Mouse (Mus musculus): ENCODE results near the gene Slc35c1.
A peak's percentile ranks its signal among the peaks of the same experiment; 100 is the strongest.

Gene Slc35c1

GRCm38 (mm10) chr2:92433578-92434374, 26.6 kb downstream of the Slc35c1 start, which contains the start of gene Cry2:
TSS of gene Cry2 (minus strand) at chr2:92434043.
- DNase-seq: peak; percentile 99

GRCm38 (mm10) chr2:92432299-92433295, 27.7 kb downstream of the Slc35c1 start:
- DNase-seq: peak; percentile 81 to 85

DNA sequence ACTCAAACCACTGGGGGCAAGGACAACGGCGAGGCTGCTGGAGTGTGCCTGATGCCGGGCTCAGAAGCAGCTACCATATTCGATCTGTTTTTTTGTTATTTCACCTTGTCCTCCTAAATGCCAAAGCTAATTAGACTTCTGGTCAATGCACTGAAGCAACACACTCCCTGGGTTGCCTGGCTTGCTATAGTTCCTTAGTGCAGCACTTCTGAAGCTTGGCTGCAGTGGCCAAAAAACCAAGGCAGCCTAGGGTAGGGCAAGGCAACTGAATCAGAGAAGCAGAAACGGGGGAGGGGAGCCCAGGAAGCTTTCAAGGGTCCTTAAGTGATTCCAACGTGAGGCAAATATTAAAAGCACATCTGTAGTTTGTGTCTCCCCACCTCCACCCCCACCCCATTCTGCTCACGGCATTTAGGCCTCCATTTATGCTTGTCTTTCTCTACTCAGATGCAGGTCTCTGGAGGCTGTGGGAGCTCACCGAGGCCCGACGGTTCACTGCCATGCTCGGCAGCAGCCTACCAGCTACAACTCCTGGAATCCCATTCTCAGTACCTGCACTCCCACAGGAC, 28.6 kb downstream of the Slc35c1 start:
- peak; percentile 21 to 43 for DNase-seq

DNA sequence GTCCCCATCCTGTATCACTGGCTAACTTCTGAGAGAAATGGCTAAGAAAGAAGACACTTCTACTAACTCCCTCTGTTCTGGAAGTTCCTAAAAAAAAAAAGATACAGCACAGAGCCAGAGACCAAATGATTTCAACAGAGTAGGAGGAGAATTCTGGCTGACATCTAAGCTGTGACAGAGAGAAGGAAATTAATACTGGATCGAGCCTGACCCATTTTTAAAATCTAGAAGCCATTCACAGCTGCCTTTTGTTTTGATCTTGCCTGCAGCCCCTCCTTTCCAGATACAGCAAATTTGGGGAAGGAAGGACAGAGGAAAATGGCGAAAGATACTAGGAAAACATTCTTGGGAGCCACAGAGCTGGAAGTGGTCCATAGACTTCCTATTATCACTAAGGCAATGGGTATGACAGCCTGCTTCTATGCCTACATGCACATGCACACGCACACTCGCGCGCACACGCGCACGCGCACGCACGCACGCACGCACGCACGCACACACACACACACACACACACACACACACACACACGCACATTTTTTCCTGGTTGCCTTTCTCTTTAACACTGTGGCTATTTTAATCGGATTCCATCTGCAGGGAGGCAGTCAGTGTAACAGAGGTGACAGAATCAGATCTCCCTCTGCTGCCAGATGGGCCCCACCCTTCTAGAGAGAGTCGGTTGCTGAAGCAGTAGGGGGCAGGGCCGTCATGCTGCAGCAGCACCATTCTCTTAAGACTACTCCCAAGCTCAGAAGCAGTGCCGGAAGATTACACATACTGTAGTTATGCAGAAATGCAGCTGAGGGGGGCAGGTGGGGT, 29.4 kb downstream of the Slc35c1 start:
- peak; percentile 63 to 77 for DNase-seq

DNA sequence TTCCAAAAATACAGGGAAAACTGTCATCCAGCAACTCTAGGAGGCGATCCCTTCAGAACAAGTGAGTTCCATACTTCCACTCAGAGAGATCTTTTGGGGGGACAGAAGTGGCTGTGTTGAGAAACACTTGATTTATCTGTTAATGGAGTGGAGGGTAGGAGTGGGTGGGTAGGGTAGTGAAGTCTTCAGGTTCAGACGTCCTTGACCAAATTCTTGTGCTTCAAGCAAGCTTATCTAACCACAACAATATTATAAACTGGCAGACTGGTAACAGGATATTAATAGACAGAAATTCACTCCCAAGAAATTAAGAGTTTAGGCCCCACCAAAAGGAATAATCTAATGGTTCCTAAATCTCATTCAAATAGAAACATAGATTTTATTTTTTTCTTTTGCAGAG, 30.2 kb downstream of the Slc35c1 start:
- no peak for DNase-seq

- DNase-seq: peak; percentile 79 to 83
Observed at GRCm38 (mm10) chr2:92427882-92428281, 32.5 kb downstream of the Slc35c1 start.

DNA sequence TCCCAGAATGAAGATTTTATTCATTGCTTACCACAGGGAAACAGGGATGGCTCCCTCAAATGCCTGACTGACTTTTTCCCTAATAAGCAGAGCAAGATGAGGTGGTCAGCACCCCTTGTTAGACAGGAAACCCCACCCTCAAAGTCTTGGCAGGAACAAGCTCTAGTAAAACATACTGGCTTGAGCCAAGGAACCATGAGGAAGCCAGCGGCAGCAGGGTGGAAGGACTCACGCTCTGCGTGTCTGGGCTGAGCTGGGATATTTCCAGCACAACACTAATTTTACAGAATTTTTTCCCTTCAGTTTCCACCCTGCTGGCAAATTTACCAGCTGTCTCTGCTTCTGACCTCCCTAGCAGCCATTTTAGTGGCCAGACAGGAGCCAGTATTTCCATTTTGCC, 33.9 kb downstream of the Slc35c1 start:
- DNase-seq: peak; percentile 34 to 60

DNA sequence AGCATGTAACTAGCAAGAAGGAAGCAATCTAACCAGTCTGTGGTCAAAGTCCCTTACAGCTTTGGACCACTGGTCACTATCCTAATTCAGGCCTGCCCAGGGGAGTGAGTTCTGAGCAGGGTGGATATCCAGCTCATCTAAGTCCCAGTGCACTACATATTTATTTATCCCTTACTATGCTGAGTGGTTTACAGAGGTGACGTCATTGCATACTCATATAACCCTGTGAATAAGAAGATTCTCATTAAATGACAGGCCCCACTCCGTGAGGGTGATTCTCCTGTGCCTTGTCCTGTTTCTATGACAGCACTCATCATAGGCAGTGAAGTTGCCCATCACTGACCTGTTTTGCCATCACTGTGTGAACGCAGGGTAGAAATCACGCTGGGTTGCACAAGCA, 35.0 kb downstream of the Slc35c1 start:
- no peak for DNase-seq

DNA sequence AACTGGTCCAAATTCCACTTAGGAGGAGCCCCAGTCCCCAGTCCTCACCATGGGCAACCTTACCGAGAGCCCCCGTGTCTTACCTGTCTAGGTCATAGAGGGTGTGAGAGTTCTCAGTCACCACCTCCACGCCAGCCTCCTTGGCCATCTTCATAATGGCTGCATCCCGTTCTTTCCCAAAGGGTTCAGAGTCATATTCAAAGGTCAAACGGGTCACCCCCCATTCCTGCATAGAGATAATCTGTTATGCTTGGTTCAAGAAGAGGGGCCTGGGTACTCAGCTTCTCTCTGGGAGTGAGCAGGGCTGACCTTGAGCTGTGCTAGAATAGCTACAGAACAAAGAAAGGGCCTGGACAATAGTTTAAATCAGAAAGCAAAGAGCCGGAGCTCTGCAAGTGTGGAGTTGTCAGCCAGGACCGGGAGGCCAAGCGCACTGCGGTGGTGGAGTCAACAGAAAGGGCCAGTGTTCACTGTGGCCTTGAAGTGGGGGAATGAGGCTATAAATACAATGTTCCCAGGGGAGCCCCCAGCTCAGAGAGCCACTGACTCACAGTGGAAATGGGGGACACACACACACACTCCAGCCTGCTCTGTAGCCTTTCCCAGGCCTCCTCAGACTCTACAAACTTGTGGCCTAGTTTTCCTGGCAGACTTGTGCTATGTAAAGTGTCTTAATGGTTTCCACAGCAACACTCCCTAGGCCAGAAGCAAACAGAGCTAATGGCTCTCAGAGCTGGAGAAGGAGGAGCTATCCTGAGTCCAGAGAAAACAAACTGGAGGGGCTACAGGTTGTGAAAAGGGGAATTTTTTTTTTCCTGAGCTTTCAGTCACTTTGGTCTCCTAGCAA, 35.7 kb downstream of the Slc35c1 start:
- DNase-seq: peak; percentile 23 to 43

DNA sequence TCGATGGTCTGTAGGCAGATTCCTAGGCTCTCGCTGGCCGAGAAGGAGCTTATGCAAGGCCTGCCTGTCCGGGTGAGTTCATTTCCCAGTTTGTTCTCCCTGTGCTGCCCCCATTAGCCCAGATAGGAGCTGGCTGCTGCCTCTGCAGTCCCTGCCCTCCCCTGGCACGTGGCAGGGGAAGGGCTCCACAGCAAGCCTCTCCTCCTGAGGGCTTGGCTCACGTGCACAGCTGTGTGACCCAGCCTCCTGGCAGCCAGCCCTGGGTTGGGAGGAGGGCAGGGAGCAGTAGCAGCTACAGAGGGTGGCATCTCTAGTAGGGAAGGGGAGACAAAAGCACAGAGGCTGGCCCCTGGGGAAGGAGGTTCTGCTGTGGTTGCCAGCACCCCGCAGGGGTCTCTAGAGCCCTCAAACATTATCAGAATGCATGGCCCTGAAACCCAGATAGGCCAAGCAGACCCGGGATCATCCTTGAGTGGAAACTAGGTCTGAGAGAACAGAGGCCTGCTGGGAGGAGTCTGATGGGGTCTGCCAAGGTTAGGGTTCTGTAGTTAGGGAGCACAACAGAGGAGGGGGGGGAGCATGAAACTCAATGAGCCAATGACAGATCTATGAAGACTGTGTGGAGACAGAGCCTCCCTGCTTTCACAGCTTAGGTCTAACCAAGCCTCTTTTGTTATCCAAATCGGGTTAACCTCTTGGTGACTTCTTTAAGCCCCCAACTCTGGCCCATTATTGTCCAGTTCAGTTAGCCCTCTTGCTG, 36.5 kb downstream of the Slc35c1 start:
- DNase-seq: peak; percentile 80 to 85

DNA sequence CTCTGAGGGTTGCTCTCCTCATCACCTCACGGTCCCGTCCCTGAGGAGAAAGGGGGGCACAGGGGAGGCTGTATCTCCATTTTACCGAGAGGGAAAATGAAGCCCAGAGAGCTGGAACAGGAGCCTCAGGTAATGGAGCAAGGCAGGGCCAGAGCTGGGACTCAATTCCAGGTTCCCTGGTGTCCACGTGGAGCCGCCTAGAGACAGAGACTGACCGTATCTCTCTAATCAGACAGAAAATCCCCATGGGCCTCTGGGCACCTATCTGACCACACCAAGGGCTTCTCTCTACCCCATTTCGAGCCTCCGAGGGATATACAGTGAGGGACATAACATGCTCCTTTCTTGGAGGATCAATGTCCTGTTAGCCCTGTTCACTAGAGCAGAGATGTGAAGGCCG, 37.2 kb downstream of the Slc35c1 start:
- DNase-seq: no peak

DNA sequence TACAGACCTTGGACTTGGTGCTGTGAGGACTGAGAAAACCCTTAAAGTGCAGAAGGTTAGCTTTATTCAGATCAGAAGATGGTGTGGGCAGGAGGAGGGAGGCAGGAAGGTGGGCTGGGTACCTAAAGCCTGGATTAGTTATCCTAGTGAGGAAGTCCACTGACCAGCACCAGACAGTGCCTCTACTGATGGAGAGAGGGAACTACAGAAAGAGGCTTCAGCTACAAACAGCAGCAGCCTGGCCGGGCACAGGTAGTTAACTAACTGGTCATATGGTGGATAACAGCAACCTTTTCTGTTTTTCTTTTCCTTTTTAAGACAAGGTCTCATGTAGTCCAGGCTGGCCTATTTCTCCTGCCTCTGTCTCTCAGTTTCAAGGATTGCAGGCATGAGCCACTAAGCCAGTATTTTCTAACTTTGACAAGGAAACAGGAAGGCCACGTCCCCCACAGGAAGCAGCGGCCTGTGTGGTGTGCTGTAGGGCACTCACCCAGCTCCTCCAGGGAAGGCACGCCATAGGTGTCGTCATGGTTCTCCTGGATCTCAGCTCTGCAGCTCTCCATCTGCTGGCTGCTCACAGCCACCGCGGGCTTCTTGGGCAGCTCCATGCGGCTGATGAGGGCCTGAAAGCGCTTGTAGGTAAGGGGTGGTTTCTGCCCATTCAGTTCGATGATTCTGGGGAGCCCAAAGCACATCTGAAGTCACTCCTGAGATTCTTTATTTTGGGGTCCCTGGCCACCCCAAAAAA, 37.8 kb downstream of the Slc35c1 start:
- DNase-seq: peak; percentile 28 to 50

DNA sequence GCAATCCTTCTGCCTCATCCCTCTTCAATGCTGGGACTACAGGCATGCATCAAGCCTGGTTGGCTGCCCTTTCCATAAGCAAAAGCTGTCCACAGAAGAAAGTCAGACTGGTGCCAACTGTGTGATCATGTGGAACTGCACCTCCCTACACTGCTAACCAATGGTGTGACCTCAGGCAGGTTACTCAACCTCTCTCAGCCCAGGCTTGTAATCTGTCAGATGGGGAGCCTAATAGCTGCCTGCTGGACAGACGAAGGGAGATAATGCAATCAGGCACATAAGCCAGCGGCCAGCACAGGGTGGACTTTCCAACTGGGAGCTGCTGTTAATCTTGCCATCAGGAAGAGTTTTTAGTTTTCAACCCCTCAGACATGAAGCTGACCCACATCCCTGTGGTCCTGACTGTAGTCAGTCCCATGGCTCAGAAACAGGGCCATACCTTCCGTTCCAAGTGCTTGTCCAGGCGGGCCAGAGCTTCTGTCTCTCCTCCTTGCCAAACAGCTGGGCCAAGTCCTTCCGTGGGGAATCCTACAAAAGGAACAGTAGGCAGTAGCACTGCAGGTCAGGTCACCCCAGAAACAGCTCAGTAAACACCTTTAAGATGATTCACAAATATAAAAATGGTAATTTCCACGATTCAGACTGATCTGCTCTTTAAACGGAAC, 38.5 kb downstream of the Slc35c1 start:
- no peak for DNase-seq

DNA sequence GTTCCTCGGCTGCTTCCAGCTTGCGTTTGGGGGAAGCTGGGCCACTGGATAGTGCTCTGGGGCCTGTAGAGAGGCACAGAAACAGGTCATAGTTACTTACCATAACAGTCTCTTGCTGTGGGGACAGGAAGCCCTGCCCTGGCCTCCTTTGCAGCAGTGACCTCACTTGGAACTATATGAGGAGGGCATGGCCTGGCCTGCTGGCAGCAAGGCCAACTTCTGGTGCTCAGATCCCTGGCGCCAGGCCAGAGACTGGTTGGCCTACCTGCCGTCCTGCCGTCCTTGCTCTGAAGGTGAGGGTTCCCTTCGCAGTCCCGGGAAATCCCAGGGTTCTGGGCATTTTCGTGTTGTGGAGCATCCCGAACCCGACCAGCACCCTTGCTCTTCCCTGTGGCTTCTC, 48.6 kb downstream of the Slc35c1 start:
- no peak for DNase-seq

DNA sequence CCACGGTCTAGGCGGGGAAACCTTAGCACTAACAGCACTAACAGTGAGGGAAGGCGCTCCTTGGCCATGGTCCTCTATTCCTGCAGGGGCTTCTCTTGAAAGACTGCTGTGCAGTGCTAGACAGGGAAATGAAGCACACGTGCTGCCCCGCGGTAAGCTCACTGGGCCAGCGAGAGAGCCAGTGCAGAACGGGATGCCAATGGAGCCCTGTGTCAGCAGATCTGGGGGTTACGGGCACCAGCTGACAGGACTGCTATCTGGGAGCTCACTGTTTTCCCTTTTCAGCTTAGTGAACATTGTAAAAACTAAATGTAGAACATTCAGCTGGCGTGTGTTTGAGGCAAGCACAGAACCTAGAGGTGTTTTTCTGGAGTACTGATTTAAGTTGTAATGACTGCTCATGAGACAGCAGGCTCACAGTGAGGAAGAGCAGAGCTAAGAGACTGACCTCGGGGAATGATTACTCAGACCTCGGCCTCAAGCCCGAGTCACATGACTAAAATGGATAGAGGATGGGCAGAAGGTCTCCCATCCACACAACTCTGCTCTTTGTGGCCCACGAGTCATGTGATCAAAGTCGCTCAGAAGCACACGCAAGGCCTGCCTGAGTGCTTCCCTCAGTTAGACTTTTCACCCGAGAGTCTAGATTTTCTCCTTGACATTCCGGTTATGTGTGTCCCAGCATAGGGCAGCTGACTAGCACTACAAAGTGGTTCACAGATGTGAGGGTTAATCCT, 51.9 kb downstream of the Slc35c1 start:
- no peak for DNase-seq

- DNase-seq: no peak
Observed at GRCm38 (mm10) chr2:92405687-92406086, 54.7 kb downstream of the Slc35c1 start.

- no peak for DNase-seq
Observed at GRCm38 (mm10) chr2:92404737-92405136, 55.6 kb downstream of the Slc35c1 start.

- no peak for DNase-seq
Observed at GRCm38 (mm10) chr2:92403776-92404319, 56.5 kb downstream of the Slc35c1 start.

Measured in kidney, postnatal 4 days (tissue).